Mouse (Mus musculus) forebrain, embryonic 16.5 days (tissue): ENCODE results near the gene Ercc6. TPM values are rescaled to one million over a fixed set of nuclear protein-coding genes. Genes with fewer than 3 reads are reported as not detected.

Source experiments
- ATAC-seq: fragments of 200-750 bp; cut with Nextera tagmentation; 2 replicates; pipeline ENCODE4 v1.8.0; 2017; ENCODE audit warnings: mild to moderate bottlenecking, moderate library complexity
- H3K27ac ChIP-seq: fragments of 300-500 bp; sonication (generic); 2 replicates; pipeline ENCODE4 v1.5.1; 2014; ENCODE audit warnings: low read length, control low read depth
- H3K27me3 ChIP-seq: fragments of 300-500 bp; sonication (generic); replicated peaks from 2 replicates; pipeline ENCODE4 v1.6.1; 2014; ENCODE audit warnings: low read length; ENCODE audit not compliant: control insufficient read depth, insufficient read depth
- H3K36me3 ChIP-seq: fragments of 300-500 bp; sonication (generic); 2 replicates; pipeline ENCODE4 v1.6.1; 2014; ENCODE audit not compliant: control insufficient read depth, insufficient read depth
- H3K4me1 ChIP-seq: fragments of 300-500 bp; sonication (generic); replicated peaks from 2 replicates; pipeline ENCODE4 v1.6.1; 2014; ENCODE audit warnings: low read length; ENCODE audit not compliant: control insufficient read depth, insufficient read depth
- H3K4me2 ChIP-seq: fragments of 300-500 bp; sonication (generic); 2 replicates; pipeline ENCODE4 v1.6.1; 2014; ENCODE audit warnings: mild to moderate bottlenecking, low read length, control low read depth
- H3K4me3 ChIP-seq: fragments of 300-500 bp; sonication (generic); replicated peaks from 2 replicates; pipeline ENCODE4 v1.5.1; 2014; ENCODE audit warnings: mild to moderate bottlenecking, low read length, control low read depth
- H3K9ac ChIP-seq: fragments of 300-500 bp; sonication (generic); replicated peaks from 2 replicates; pipeline ENCODE4 v1.6.1; 2014; ENCODE audit warnings: low read depth, low read length, control low read depth
- H3K9me3 ChIP-seq: fragments of 300-500 bp; sonication (generic); 2 replicates; pipeline ENCODE4 v1.6.1; 2016; ENCODE audit warnings: low read length; ENCODE audit not compliant: control insufficient read depth
- WGBS: fragments of 180-500 bp; shearing (Covaris S2); extraction: QIAGEN DNeasy Blood & Tissue Kit; methylation state at CpG from one replicate; pipeline ENCODE4 v1.1.7; 2014; 5-methylcytosine and 5-hydroxymethylcytosine counted together
- polyA plus RNA-seq: library from polyadenylated mRNA; unstranded; fragments of >200 nt; fragmentation: Nextera tagmentation; extraction: Ambion mirVana; gene quantifications from 2 replicates; pipeline ENCODE4 v1.2.1, GENCODE M21; 2015

The Ercc6 gene
- polyA plus RNA-seq, 1 experiment from 2014 or later = 31.8 TPM

DNA sequence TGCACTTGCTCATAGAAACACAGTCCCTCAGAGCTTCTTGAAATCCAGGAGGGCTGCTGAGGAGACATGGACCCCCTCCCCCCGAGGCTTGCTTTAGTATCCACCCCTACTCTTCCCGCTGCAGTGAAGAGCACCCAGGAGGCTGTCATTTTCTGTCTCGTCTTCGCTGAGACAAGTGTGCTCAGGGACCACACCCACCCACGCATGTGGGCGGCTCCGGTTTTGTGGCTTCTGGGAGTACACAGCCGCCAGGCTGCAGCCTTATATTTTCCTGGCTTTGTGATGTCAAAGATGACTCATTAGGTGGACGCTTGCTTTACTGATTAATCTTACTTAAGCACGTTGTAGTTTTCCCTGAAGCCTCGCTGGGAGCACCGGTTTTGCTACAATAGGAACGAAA lies 20.8 kb upstream of the Ercc6 start:
- Histone ChIP-seq H3K27ac (no peak overlapping the region), H3K4me1 (no peaks in the 10 kb centered on the region), H3K36me3 (no peaks in the 10 kb centered on the region), H3K9me3 (no peaks in the 10 kb centered on the region), H3K4me2 (peak overlapping the region; percentile 54), H3K4me3 (peak overlapping the region; percentile 39), H3K27me3 (no peaks in the 10 kb centered on the region; the same call in 1 of the 2 replicates), H3K9ac (peak overlapping the region; percentile 49)
- 16% methylated on average over 13 of the region's 13 CpGs for WGBS
- peak; percentile 57 for ATAC-seq

DNA sequence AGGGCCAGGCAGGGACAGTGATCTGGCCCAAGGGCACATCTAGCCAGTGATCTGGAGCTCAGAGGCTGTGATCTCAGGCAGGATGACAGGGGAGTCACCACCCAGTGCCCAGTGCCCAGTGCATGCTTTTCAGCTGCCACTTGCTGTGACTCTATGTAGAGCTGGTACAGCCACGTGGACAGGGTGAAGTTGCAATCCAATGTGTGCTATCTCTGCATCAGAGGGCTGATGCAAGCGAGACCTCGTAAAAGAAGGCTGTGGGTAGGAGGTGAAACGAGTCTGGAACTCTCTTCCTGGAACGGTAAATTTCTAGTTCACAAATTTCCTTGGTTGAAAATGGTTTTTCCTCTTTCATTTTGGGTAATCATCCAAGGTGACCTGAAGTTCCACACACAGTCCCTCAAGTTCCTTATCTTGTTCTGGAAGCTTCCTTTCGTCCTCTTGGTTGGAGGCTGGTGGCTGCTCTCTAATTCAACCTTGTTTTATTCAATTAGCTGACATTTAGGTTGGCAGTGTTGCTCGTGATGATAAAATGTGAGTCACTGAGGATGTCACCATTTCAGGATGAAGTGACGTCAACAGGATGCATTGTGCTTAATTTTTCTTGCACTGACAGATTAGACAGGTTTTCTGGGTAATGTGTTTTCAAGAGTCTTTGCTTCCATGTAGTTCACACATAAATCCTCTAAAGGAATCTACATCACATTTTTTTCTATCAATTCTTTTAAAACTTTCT lies 17.0 kb upstream of the Ercc6 start:
- H3K4me3 ChIP-seq = no peak overlapping the region
- no peaks in the 10 kb centered on the region for H3K9me3 ChIP-seq
- H3K9ac ChIP-seq = no peak overlapping the region
- H3K27ac ChIP-seq = no peak overlapping the region
- 73% methylated on average over 8 of the region's 8 CpGs for WGBS
- H3K4me2 ChIP-seq = no peak overlapping the region
- no peaks in the 10 kb centered on the region; the same call in 1 of the 2 replicates for H3K27me3 ChIP-seq
- no peak for ATAC-seq
- H3K36me3 ChIP-seq = no peaks in the 10 kb centered on the region
- H3K4me1 ChIP-seq = no peaks in the 10 kb centered on the region

DNA sequence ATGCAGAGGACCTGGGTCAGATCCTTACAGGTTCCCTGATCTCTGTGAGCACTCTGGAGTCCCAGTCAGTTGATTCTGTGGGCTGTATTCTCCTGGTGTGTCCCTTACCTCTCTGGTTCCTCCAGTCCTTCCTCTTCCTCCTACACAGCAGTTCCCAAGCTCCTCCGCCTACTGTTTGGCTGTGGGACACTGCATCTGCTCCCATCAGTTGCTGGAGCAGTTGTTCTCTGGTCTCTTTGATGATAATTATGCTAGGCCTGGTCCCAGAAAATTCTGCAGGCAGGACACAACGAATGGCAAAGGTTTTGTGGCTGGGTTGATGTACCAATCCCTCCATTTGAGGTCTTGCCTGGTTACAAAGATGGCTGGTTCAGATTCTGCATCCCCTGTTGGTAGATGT lies 12.0 kb upstream of the Ercc6 start:
- Histone ChIP-seq H3K27me3 (no peaks in the 10 kb centered on the region), H3K9ac (no peak overlapping the region), H3K4me1 (no peaks in the 10 kb centered on the region), H3K27ac (no peak overlapping the region), H3K4me3 (no peak overlapping the region), H3K36me3 (no peaks in the 10 kb centered on the region), H3K9me3 (no peaks in the 10 kb centered on the region), H3K4me2 (no peak overlapping the region)
- WGBS = 78% methylated on average over 2 of the region's 2 CpGs
- no peak for ATAC-seq

DNA sequence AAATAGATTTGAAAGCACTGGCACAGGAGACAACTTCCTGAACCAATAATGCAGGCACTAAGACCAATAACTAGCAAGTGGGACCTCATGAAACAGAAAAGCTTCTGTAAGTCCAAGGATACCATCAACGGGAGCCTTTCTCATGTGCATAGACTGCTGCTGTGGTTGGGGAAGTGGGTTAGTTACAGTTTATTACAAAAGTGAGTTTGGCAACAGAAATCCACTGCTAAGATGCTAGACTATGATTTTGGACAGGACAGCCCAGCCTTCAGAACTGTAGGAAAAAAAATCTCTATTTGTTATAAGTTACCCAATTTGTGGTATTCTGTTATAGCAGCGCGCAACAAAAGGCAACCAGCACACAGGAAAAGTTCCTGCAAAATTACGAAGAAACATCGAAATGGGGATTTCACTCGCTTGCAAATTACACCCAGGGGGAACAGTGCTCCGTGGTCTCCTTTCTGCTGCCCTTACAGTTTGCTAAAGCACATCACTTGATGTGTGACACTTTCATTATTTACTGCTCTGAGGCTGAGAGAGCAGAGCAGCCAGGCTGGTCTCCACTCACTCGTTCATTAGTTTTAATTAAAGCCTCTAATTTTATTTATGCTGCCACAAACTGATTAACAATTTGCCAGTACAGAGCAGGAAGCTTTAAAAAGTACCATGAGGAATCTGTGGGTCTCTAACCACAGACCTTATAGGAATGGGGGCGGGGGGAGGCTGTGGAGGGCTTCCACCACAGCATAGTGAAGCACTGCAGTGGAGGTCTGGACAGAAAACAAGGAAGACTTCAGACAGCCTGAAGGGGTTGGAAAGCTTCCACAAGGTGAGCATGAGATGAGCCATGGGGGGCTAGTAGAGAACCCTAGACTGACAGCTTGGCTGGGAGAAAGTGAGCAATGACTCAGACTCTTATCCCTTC lies 10.3 kb upstream of the Ercc6 start:
- peak; percentile 57; the same call in 1 of the 2 replicates for ATAC-seq

DNA sequence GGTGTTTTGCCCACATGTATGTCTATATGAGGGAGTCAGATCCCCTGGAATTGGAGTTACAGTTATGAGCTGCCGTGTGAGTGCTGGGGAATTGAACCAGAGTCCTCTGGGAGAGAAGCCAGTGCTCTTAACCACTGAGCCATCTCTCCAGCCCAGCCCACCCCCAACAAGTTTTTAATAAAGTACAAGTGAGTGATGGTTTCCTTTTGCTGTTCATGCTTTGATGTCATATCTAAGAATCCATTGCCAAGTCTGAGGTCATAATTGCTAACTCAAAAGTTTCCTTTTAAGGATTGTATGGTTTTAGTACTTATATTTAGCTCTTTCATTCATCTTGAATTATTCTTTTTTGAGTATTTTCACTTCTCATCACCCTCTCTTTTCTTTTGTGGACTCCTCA lies 9.4 kb upstream of the Ercc6 start:
- H3K27me3 ChIP-seq = no peaks in the 10 kb centered on the region
- H3K9me3 ChIP-seq = no peaks in the 10 kb centered on the region
- ATAC-seq = no peak
- H3K36me3 ChIP-seq = no peaks in the 10 kb centered on the region
- H3K4me3 ChIP-seq = no peak overlapping the region
- H3K9ac ChIP-seq = no peak overlapping the region
- H3K4me1 ChIP-seq = no peaks in the 10 kb centered on the region
- H3K27ac ChIP-seq = no peak overlapping the region
- no peak overlapping the region for H3K4me2 ChIP-seq
- WGBS = 81% methylated on average over 1 of the region's 1 CpGs

More for the DNA sequence above, 10.3 kb upstream of the Ercc6 start:
- no peak overlapping the region for H3K27ac ChIP-seq
- WGBS = 31% methylated on average over 9 of the region's 9 CpGs
- H3K4me1 ChIP-seq = no peaks in the 10 kb centered on the region
- H3K27me3 ChIP-seq = no peaks in the 10 kb centered on the region
- no peak overlapping the region for H3K4me3 ChIP-seq
- no peaks in the 10 kb centered on the region for H3K9me3 ChIP-seq
- no peak overlapping the region for H3K9ac ChIP-seq
- no peak overlapping the region for H3K4me2 ChIP-seq
- H3K36me3 ChIP-seq = no peaks in the 10 kb centered on the region

DNA sequence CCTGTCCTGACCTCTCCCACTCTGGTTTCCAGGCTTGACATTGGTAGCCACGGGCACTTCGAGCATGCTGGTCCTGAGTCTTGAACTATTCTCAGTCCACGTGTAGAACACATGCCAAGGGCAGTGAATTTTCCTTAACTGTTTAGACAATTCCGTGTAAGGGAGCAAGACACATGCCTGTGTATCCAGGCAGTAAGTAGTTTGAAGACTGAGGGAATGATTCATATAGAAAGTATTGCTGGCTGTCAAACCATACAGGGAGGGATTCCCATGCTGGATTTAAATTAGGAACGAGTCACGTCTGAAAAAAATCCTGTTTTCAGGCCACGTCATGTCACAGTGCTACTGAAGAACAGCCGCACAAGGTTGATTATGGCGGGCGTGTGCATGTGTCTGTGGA lies 7.0 kb upstream of the Ercc6 start:
- no peak overlapping the region for H3K4me3 ChIP-seq
- no peak overlapping the region for H3K4me2 ChIP-seq
- H3K36me3 ChIP-seq = no peaks in the 10 kb centered on the region
- H3K9ac ChIP-seq = no peak overlapping the region
- no peaks in the 10 kb centered on the region for H3K4me1 ChIP-seq
- no peaks in the 10 kb centered on the region for H3K9me3 ChIP-seq
- 91% methylated on average over 10 of the region's 10 CpGs for WGBS
- ATAC-seq = no peak
- H3K27me3 ChIP-seq = no peaks in the 10 kb centered on the region
- H3K27ac ChIP-seq = no peak overlapping the region

DNA sequence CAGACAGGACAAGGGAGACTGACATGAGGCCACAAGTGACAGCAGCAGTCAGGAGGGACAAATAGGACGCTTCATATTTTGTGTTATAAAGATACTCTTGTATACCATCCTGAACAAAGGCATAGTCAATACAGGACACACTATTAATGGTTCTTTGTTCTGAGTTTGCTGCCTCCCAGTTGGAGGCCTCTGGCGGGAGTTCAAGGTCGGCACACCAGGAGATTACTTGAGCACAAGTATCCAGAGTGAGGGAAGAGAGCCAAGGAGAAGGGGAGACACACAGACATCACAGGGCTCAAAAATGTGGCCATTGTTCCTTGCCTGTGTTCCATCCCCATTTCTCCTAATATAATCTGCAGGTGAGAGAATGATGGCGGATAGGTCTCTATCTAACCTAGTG lies 6.1 kb upstream of the Ercc6 start:
- H3K4me1 ChIP-seq = no peaks in the 10 kb centered on the region
- no peak overlapping the region for H3K9ac ChIP-seq
- H3K27ac ChIP-seq = no peak overlapping the region
- WGBS = 72% methylated on average over 4 of the region's 4 CpGs
- no peak overlapping the region for H3K4me3 ChIP-seq
- H3K36me3 ChIP-seq = no peaks in the 10 kb centered on the region
- no peaks in the 10 kb centered on the region for H3K9me3 ChIP-seq
- no peaks in the 10 kb centered on the region for H3K27me3 ChIP-seq
- H3K4me2 ChIP-seq = no peak overlapping the region
- ATAC-seq = no peak

DNA sequence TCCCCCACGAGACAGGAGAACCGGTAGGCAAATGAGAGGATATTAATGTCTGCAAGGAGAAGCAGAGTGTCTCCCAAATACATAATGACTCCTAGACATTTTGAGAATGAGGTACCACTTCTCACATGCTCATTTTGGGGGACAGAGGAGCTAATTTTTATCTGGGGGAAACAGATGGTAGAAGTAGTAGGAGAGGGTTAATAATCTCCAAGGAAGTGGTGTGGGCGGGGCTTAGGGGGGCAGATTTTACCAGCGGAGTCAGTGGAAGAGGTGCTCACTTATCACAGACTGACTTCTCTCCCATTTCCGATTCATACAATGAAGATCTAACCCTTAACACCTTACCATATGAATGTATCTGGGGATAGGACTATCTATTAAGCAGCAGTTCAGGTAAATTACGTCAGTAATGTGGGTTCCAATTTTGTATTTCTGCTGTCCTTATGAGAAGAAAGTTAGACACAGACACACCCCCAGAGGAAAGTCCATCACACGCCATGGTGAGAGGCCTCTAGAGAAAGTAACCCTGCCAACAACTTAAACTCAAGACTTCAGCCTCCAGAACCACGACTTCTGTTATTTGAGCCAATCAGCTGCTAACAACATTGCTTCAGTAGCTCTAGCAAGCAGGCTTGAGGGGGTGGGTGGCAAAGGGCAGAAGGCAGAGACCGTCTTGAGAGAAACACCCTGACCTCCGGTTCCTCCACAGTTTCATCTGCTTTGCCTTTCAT lies 5.1 kb upstream of the Ercc6 start:
- H3K4me3 ChIP-seq = no peak overlapping the region
- no peak overlapping the region for H3K4me2 ChIP-seq
- H3K9me3 ChIP-seq = no peaks in the 10 kb centered on the region
- H3K4me1 ChIP-seq = peaks cover 5% of the 10 kb centered on the region
- H3K36me3 ChIP-seq = no peaks in the 10 kb centered on the region
- no peak overlapping the region for H3K9ac ChIP-seq
- H3K27ac ChIP-seq = no peak overlapping the region
- no peak for ATAC-seq
- no peaks in the 10 kb centered on the region for H3K27me3 ChIP-seq
- 74% methylated on average over 10 of the region's 10 CpGs for WGBS

DNA sequence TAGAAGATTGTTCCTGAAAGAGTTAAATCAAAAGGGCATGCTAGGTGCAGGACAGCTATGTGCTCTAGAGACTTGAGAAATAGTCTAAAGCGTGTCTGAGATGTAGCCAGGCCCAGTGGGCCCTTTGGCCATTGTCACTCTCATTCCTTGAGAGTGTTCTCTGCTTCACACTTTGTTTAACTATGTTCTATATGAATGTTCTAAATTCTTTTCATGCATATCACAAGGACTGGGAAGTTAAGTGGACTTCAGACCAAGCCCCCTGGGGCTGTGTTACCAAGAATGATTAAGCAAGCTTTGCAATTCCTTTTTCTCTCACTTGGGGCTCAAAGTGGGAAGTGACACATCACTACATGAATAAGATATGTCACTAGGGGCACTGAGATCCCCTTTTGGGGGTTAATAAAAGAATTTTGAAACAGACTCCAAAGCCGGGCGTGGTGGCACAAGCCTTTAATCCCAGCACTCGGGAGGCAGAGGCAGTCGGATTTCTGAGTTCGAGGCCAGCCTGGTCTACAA lies 3.8 kb upstream of the Ercc6 start:
- Histone ChIP-seq H3K9ac (no peak overlapping the region), H3K27me3 (no peaks in the 10 kb centered on the region), H3K27ac (no peak overlapping the region), H3K4me3 (no peak overlapping the region), H3K4me1 (peaks cover 11% of the 10 kb centered on the region), H3K4me2 (no peak overlapping the region), H3K9me3 (no peaks in the 10 kb centered on the region), H3K36me3 (no peaks in the 10 kb centered on the region)
- ATAC-seq = no peak
- WGBS = 86% methylated on average over 6 of the region's 6 CpGs
